Mouse (Mus musculus): ENCODE measurements at regions not wholly inside any gene's neighbourhood (a gene's known extent, or its start where the extent isn't known, plus 50 kb on each side); places are given as distances from the start of the nearest gene placed in this dataset.

- TF ChIP-seq CTCF (IDR thresholded peaks at IDR 0.05; ENCODE audit: low read depth) (no peak), EP300 (IDR thresholded peaks at IDR 0.05; ENCODE audit: low read depth) (no peak)
These were observed 68.8 kb upstream of the Adra2c start for GRCm38 (mm10) chr5:35209348-35209747.

Measured in liver, postnatal 0 days (tissue).